Mouse (Mus musculus) testis, adult 2 months (tissue): ENCODE measurements at regions not wholly inside any gene's neighbourhood (a gene's known extent, or its start where the extent isn't known, plus 50 kb on each side); places are given as distances from the start of the nearest gene placed in this dataset.

Experiments used
- CTCF ChIP-seq: fragments of 200-500 bp; IDR thresholded peaks from 2 replicates; pipeline ENCODE4 v1.5.1; 2012; ENCODE audit warnings: low read depth, mild to moderate bottlenecking, inconsistent platforms, low read length, moderate library complexity; ENCODE audit not compliant: control insufficient read depth, insufficient read depth, insufficient replicate concordance
- POLR2A ChIP-seq: fragments of 200-500 bp; IDR thresholded peaks from 2 replicates; pipeline ENCODE4 v1.6.1; 2012; ENCODE audit warnings: low read depth, mild to moderate bottlenecking, inconsistent platforms, low read length, moderate library complexity; ENCODE audit not compliant: control insufficient read depth

DNA sequence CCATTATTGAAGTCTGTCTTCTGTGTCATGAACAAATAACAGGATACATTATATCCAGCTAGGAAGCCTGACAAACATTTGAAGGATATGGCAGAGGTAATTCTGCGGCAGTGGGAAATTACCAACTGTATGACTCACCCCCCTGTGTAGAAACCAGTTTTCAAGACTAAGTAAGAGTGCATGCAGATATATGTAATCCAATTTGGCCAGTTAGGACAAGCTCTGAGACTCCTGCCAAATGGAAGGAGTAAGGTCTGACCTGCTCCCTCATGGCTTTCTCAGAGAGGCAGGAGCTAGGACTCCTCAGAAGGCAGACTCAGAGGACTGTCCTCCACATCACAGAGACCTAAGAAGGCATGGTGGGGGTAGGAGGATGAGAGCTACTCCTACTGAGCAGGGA is 57.6 kb upstream of the Slc22a23 start:
- TF ChIP-seq POLR2A (no peak), CTCF (no peak)
